Mouse (Mus musculus) heart, postnatal 0 days (tissue): ENCODE data around the gene Olfr769.

ENCODE experiments used
- CTCF ChIP-seq: IDR thresholded peaks from 2 replicates; pipeline ENCODE4 v1.5.1; 2016; ENCODE audit warnings: antibody characterized with exemption, control low read depth, low read depth
- EP300 ChIP-seq: IDR thresholded peaks from 2 replicates; pipeline ENCODE4 v1.6.1; 2016; ENCODE audit warnings: antibody characterized with exemption, low read depth

GRCm38 (mm10) chr10:129101231-129101630 is 16.4 kb downstream of the Olfr769 start:
- TF ChIP-seq CTCF, result no peak
- TF ChIP-seq EP300, result no peak
